Mouse (Mus musculus) thymus, postnatal 4 days (tissue): Measurements from ENCODE around the gene Ubr2.

Experiments used
- DNase-seq: peaks from one replicate; pipeline ENCODE4 v3.0.0; 2021

The Ubr2 gene

DNA sequence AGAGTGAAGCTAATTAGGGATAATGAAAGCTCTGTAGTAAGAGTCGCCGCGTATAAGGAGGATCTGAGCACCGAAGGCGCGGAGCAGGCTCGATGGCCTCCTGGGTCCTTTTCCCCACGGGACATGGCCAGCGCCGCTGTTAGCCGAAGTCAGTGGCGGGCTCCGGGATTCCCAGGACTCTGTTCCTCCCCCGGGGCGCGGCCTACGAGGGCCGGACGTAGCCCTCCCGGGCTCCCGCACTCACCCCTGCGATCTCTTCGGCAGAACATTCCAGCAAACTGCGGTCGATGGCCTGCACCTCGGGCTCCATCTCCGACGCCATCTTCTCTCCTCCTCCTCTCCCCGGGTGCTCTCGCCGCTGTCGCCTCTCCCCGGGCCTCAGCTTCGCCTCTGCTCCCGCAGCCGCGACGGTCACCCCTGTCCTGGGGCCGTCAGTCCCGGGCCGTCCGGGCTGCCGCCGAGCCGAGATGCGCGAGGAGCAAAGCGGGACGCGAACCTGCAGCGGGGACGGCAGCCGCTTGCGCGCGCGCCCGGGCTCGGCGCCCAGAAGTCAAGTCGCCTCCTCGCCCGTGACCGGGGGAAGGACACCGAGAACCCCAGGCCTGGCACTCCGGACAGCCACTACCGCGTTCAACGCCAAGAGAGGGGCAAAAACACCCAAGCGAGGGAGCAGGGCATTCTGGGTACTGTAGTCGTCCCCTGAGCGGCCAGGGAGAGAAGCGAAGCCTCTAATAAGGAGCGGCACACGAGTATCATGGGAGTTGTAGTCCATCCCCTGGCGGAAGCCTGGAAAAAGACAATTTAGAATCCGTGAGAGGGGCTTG lies at the start of gene Ubr2:
Gene Ubr2, minus strand, starts transcription at position 659 of the 824 bp plus-strand sequence.
- peak; percentile 84 for DNase-seq

DNA sequence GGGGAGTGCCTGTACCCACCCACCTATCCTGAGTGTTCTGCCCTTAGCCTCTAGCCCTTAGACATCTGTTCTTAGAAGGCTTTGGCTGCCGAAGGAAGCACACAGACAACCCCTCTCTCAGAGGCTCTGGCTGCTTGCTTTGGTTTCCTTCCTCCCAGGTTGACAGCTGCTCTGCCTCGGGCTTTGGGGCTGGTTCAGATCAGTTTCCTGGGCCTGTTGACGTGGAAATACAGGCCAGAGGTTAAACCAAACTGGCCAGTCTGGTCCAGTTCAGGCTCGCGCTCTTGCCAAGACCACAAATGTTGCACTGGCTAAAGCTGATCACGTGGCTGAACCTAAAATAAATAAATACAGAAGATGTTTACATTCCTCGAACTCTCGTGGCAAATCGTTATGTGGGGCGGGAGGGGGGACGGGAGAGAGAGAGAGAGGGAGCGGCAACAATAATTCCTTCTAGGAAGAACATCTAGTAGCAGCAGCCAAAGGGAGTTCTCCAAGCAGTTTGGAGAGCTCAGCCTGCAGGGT lies 49.5 kb upstream of the Ubr2 start:
- no peak for DNase-seq

DNA sequence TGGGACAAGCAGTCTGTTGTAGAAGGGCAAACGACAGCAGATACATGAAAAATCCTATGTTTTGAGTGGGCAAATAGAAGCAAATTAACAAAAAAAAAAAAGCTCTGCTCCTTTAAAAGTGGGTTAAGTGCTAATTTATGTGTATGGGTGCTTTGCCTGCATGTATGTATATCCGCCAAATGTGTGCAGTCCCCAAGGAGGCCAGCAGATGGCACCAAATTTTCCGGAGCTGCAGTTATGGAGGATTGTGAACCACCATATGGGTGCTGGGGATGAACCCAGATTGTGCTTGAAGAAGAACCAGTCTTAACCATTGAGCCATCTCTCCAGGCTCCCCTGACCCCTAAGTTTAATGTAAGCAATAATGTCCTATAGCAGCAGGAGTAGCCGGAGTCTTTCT lies 47.6 kb upstream of the Ubr2 start:
- peak; percentile 17 for DNase-seq

DNA sequence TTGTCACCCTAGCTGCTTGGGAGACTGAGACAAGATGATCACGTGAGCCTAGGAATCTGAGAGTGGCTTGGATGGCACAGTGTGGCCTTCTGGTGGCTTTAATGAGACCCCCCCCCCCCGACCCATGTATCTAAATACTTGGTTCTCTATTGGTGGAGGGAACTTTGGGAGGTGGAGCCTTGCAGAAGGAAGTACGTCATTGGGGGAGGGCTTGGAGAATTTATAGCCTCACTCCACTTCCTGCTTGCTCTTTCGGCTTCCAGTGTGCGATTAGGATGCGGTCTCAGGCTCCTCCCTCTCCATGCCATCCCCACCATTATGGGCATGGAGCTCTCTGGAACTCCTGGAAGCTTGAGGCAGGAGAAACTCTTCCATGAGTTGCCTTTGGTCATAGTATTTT lies 46.1 kb upstream of the Ubr2 start:
- no peak for DNase-seq

DNA sequence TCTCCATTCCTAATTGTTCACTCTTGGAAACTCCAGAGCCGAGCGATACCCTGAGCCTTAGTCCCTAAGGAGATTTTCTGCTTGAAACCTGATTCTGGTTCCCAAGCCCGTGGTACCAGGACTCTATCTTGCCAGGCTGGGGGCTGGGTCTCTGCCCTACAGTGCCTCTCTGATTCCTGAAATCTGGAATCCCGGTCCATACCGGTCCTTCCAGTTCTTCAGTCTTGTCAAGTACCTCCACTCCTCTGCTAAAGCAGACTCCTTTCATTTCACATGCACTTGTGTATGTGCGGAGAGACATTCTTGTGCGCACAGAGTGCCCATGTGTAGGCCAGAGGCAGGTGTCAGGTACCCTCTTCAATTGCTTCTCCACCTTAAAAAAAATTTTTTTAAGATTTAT lies 44.8 kb upstream of the Ubr2 start:
- DNase-seq: no peak

DNA sequence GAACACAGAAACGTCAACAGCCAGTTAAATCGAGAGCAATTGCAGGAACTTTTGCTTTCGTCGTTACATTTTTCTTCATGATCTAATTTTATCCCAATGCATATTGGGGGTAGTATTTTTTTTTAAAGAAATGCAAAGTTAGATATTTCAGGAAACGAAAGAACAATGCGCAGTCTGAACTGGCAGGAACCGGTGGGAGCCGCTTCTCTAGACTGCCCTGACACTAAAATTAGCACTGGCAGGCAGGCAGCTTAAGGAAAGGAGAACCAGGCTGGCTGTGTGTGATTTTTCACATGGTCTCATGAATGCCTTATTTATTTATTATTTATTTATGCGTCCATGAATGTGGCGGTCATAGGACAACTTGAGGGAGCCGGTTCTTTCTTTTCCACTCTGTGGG lies 44.3 kb upstream of the Ubr2 start:
- no peak for DNase-seq

DNA sequence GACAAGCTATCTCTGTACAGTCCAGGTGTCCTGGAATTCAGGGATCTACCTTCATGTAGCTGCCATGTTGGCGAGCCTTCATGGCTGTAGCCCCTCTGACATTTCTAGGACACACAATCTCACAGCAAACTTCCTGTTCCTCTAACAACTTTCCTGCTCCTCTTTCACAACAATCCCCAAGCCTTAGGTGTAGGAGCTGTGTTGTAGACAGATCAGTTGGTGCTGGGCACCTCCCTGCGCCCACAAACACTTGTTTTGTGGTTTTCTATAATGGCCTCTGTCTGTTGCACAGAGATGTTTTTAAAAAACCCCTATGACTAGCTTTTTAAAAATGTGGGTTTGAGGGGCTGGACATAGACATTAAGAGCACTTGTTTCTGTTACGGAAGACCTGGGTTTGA lies 40.3 kb upstream of the Ubr2 start:
- no peak for DNase-seq

DNA sequence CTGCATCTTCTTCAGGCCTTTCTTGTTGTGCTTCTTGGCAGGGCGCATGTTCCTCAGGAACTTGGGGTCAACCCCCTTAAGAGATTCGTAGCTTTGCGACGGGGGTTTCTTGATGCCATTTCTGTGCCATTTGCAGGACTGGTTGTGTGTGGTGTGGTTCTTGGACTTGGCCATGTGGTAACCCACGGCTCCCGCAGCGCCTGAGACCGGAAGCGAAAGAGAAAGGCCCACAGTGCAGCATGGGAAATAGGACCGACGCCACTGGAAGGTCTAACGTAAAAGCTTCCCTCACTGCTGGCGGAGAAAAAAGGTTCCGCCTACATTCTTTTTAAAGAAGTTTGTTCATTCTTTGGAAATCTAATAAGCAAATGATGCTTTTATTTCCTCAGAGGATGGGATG lies 32.5 kb upstream of the Ubr2 start:
- DNase-seq: no peak

DNA sequence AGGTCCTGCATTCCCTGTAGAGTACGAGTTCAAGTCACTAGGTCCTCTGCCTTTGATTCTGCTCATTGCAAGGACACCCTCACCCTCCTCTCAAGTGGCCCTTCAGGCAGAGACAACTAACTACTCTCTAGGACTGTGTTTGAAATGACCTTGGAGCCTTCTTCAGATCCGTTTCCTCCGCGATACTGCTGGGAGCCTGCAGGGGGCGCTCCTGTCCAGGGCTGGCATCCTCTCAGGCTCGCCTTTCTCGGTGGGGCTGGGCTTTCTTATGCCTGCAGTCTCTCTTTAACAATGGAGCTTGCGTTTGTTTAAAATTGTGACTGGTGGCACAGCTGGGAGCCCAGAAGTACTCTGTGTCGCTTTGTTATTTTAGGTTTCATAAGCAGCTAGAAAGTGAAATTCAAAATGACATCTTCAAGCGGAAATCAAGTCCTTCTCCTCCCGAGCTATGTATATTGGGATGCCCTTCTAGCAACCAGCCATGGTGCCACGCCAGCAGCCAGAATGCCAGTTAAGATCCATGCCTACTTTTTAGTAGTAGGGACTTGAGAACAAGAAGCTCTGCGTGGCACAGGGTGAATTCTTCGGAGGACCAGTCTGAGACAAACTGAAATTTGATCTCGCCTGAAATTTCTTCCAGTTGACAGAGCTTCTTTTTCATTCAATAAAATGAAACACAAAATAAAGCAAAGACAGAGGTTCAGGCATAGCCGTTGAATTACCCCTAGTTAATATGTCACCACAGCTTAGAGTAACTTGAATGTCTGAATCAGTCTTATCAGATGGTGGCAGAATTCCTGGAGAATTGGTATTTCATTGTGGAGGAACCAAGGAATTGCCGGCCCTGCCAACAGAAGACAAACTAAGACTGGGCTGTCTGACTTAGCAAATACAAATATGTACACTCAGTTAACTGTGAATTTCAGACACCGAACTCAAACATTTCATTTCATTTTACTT lies 28.8 kb upstream of the Ubr2 start:
- peak; percentile 91 for DNase-seq

DNA sequence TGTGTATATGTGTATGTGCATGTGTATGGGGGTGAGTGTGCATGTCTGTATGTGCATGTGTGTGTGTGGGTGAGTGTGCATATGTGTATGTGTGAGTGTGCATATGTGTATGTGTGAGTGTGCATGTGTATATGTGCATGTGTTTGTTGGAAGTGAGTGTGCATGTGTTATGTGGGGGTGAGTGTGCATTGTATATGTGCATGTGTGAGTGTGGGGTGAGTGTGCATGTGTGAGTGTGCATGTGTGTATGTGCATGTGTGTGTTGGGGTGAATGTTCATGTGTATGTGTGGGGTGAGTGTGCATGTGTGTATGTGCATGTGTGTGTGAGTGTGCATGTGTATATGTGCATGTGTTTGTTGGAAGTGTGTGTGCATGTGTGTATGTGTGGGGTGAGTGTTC lies 24.2 kb upstream of the Ubr2 start:
- DNase-seq: no peak

DNA sequence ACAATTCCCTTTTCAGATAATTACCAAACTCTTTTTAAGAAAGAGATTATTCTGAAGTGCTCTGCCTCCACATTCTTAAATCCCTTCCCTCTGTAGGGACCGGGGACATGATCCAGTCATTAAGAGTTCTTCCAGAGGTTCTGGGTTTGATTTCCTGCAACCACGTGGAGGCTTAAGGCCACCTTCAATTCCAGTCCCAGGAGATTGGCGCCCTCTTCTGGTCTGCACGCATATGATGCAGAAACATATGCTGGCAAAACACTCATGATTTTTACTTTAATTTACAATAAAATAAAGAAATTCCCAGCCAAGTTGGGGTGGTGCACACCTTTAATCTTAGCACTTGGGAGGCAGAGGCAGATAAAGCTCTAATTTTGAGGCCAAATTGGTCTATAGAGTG lies 23.3 kb upstream of the Ubr2 start:
- DNase-seq: peak; percentile 81

DNA sequence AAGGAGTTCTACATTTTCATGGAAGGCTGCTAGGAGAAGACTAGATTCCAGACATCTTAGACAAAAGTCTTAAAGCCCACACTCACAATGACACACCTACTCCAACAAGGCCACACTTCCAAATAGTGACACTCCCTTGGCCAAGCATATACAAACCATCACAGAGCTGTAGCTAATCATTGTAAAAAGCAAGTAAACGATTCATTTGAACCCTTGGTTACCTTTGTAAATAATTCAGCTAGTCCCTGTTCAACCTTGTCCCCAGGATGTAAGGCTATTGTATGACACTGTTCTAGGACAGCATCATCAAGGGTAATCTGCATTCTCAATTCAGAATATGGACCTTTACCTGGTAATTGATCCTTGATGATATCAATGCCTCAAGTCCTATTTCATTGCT lies 14.4 kb upstream of the Ubr2 start:
- DNase-seq: no peak

DNA sequence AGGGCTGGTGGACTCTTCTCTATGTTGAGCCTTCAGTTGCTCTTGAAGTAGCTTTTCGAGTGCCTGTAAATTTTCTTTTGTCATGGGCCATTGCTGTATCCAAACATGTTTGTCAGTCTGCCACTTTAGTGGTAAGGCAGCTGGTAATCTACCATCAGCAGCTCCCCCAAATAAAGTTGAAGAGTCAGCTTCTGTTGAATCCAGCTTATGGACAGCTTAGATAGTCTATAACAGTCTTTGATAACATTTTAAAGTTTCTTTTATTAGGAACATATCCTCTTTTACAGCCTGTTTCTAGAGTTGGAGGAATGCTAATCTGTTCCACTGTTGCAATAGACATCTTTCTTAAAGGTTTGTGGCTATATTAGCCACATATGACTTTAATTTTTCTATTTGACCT lies 13.0 kb upstream of the Ubr2 start:
- no peak for DNase-seq

DNA sequence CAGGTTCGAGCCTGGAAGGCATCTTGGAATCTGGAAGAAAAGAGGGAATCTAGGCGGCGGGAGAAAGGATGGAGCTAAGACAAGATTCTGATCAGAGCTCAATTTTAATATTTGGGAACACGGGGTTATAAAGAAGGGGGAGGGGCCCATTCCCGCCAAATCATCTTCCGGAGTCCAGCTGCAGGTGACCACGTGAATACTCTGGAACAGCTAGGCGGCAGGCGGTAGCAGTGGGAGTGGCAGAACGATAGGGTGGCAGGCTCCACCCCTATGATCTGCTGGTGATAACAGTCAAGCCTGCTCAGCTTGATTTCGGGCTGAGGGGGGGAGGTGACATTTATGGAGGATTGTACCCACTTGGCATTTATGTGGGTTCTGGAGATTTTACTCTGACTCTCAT lies 2.5 kb upstream of the Ubr2 start:
- DNase-seq: no peak

DNA sequence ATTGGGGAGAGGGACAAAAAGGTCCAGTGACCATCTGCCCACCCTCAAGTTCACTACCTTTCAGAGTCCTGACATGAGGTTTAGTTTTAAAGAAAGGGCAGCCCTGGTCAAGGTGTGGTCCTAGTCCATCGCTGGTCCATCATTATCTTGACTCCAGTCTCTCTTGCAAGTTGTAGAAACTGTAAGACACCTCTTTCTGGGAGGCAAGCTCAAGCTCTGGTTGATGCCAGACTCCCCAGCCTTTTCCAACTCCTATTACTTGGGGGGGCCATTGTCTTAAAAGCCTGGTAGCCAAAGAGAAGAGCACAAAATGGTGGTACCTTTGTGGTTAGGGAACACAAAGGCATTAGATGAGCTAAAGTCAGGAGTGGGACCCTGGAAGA lies 1.3 kb upstream of the Ubr2 start:
- no peak for DNase-seq

DNA sequence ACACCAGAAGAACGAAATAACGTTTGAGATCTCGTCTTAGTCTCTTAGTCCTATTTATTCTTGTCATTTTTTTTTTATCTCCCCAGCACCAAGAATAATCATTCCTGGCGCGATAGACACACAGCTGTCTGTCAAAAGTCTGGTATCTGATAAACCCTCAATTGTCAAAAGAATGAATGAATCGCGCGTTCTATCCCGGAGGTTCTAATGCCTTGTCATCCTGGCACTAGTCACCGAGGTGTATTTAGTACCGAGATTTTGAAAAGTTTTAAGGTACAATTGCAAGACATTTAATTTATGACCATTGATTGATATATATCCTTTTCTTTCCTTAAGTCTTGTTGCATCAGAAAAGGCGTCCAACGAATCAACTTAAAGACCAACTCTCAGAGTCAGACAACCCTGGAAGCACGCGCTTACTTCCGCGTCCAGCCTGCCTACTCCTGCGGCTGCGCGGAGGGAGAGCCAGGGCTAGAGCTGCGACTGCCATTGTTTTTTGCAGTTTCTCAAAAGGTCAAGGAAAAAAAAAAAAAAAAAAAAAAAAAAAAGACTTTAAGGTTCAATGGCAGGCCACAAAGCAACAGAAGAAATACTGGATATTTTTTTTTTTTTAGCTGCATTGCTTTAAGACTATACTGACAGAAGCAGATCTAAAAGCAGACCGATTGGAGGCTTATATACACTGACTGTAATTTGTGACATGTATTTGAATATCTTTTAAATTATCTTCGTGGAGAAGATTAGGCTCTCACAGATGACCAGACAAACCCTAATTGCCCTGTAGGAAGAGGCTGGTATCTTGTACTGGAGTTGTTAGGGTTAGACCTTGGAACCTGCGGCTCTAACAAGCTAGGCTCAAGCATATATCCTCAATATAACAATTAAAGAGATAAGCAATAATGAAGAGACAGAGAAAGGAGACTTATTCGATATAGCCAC lies 635 bp upstream of the Ubr2 start:
- peak; percentile 79 for DNase-seq

DNA sequence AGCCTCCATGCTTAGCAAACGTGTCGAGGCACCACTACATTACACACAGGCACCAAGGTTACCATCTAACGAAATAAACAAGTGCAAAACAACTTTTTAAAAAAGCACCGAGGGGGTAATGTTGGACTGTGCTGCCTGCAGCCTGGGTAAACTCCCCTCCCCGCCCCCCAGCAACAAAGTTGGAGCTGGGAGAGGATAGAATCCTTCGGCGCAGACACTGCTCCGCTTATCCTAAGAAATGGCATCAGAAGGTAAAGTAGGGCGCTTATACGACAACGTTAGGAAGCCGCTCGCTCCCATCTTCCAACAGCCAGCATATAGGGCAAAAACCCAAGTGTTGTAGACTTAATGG lies 834 bp downstream of the Ubr2 start:
- peak; percentile 40 for DNase-seq

DNA sequence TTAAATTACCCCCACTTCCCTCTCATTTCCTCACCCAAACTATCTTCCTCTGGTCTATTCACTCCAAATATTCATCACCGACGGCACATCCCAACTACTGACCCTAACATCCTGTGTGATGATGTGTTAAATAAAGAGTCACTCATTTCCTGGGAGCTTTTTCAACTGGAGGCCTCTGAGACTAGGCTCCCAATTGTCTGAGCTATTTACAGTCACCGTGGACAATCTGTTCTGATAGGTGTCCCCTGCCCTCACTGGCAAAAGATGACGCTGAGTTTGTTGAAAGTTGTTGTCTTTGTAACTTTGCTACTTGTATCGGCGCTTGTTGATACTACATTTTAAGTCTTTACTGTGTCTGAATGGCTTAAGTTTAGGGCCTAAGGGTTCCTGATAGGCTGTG lies 1.3 kb downstream of the Ubr2 start:
- no peak for DNase-seq

DNA sequence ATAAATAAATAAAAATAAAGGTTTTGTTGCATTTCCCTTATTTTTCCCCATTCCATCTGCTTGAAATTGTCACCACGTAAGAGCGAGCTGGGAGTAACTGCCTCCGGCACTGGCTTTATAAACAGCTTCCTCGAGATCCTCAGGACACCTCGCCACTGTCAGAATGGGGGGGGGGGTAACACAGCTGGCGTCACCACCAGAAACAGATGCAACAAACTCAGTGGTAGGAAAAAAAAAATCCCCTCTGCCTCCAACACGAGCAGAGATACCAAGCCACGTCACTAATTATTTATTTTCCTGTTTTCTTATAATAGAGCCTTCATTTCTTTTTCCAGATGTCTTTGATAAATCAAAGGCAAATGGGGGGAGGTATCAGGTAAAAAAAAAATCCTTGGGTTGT lies 1.9 kb downstream of the Ubr2 start:
- DNase-seq: no peak

DNA sequence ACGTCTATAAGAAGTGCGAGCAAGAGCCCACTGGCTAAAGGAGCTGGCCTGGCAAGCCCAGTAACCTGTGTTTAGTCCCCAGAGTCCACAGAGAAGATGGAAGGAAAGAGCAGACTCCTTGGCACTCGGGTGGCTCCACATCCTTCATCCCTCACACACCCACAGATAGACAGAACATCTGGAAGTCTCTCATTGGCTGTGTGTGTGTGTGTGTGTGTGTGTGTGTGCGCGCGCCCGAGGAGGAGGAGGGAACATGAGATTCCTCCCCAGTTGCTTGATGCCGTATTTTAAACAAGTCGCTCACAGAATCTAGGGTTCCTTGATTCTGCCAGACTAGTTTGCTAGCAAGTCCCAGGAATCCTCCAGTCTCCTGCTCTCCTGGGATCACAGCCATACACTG lies 3.6 kb downstream of the Ubr2 start:
- no peak for DNase-seq

DNA sequence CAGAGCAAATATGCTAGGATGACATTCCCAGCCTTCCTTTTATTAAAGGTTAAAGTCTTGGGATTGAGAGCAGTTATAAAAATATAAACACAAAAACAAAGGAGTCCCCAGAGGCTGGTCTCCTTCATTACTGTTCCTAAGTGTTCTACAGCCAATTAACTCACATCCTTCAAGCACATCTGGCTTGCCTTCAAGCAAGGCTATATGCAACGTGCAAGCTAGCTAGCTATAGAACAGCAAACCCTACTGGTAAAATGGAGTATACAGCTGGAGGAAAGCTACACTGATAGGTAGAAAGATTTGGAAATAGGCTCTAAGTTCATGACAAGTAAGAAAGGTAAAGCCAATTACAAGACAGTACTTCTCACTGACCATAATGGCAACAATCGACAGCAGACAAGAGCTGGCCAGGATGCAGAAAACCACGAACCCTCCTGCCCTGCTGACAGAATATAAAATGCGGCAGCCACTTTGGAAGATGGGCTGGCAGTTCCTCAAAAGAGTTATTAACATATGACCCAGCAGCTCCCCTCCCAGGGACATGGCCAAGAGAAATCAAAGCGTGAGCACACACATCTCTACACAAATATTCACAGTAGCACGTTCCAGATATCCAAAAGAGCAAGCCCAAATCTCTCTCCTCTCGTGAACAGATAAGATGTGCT lies 4.5 kb downstream of the Ubr2 start:
- DNase-seq: no peak

DNA sequence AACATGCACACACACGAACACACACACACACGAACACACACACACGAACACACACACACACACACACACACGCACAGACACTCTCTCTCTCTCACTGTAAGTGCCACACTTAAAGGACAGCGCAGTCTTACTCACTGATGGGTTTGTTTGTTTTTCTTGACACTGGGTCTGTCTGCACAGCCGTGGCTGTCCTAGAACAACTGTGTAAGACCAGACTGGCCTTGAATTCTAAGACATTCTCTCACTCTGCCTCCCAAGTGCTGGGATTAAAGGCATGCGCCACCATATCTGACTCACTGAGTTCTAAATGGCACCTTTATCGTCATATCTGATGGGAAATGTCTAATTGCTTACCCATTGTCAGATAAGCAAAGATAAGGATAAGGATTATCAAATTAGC lies 7.1 kb downstream of the Ubr2 start:
- no peak for DNase-seq
